Mouse (Mus musculus) heart, embryonic 14.5 days (tissue): Measurements from ENCODE around the gene Sp1. TPM values are rescaled to one million over a fixed set of nuclear protein-coding genes. Genes with fewer than 3 reads are reported as not detected.

Experiments used
- ATAC-seq: fragments of 200-750 bp; cut with Nextera tagmentation; 2 replicates; pipeline ENCODE4 v1.8.0; 2017; ENCODE audit warnings: low read depth, moderate TSS enrichment; ENCODE audit not compliant: insufficient number of reproducible peaks, insufficient read depth, low FRiP score
- H3K27ac ChIP-seq, 2 experiments: fragments of 200-500 bp in 1 of 2; fragments of 300-500 bp in 1 of 2; sonication (generic) in 1 of 2; replicated peaks in 1 of 2; 2 replicates each; pipeline ENCODE4 v1.5.1; 2012 to 2014; ENCODE audit warnings: low read depth in 2 of 2, low read length in 2 of 2, control low read depth in 1 of 2, mild to moderate bottlenecking in 1 of 2, mixed read lengths in 1 of 2; ENCODE audit not compliant: control insufficient read depth in 1 of 2, insufficient read depth in 1 of 2
- H3K27me3 ChIP-seq: fragments of 300-500 bp; sonication (generic); 2 replicates; pipeline ENCODE4 v1.6.1; 2014; ENCODE audit warnings: mild to moderate bottlenecking, low read length, control low read depth; ENCODE audit not compliant: control insufficient read depth, insufficient read depth
- H3K36me3 ChIP-seq: fragments of 300-500 bp; sonication (generic); 2 replicates; pipeline ENCODE4 v1.6.1; 2014; ENCODE audit warnings: mild to moderate bottlenecking, control low read depth, low read length, mixed read lengths; ENCODE audit not compliant: control insufficient read depth, insufficient read depth
- H3K4me1 ChIP-seq, 2 experiments: fragments of 200-500 bp in 1 of 2; fragments of 300-500 bp in 1 of 2; sonication (generic) in 1 of 2; 2 replicates each; pipeline ENCODE4 v1.6.1; 2012 to 2014; ENCODE audit warnings: low read length in 2 of 2, control low read depth in 1 of 2, mixed read lengths in 1 of 2; ENCODE audit not compliant: control insufficient read depth in 2 of 2, insufficient read depth in 2 of 2
- H3K4me2 ChIP-seq: fragments of 300-500 bp; sonication (generic); 2 replicates; pipeline ENCODE4 v1.6.1; 2014; ENCODE audit warnings: mild to moderate bottlenecking, low read length
- H3K4me3 ChIP-seq, 2 experiments: fragments of 200-500 bp in 1 of 2; fragments of 300-500 bp in 1 of 2; sonication (generic) in 1 of 2; 2 replicates each; pipeline ENCODE4 v1.5.1; 2012 to 2014; ENCODE audit warnings: low read length in 2 of 2, mild to moderate bottlenecking in 2 of 2, control low read depth in 1 of 2, low read depth in 1 of 2, moderate library complexity in 1 of 2; ENCODE audit not compliant: control insufficient read depth in 1 of 2, insufficient read depth in 1 of 2
- H3K9ac ChIP-seq: fragments of 300-500 bp; sonication (generic); 2 replicates; pipeline ENCODE4 v1.6.1; 2014; ENCODE audit warnings: mild to moderate bottlenecking, low read length
- H3K9me3 ChIP-seq: fragments of 300-500 bp; sonication (generic); 2 replicates; pipeline ENCODE4 v1.6.1; 2016; ENCODE audit warnings: low read length, control low read depth; ENCODE audit not compliant: control insufficient read depth
- WGBS: fragments of 180-500 bp; shearing (Covaris S2); extraction: QIAGEN DNeasy Blood & Tissue Kit; methylation state at CpG from one replicate; pipeline ENCODE4 v1.1.7; 2014; 5-methylcytosine and 5-hydroxymethylcytosine counted together
- polyA plus RNA-seq: library from polyadenylated mRNA; unstranded; fragments of >200 nt; fragmentation: Nextera tagmentation; extraction: Ambion mirVana; gene quantifications from 2 replicates; pipeline ENCODE4 v1.2.1, GENCODE M21; 2014

Sp1 gene
- 8.0 and 8.2 TPM in 2 replicates for polyA plus RNA-seq

DNA sequence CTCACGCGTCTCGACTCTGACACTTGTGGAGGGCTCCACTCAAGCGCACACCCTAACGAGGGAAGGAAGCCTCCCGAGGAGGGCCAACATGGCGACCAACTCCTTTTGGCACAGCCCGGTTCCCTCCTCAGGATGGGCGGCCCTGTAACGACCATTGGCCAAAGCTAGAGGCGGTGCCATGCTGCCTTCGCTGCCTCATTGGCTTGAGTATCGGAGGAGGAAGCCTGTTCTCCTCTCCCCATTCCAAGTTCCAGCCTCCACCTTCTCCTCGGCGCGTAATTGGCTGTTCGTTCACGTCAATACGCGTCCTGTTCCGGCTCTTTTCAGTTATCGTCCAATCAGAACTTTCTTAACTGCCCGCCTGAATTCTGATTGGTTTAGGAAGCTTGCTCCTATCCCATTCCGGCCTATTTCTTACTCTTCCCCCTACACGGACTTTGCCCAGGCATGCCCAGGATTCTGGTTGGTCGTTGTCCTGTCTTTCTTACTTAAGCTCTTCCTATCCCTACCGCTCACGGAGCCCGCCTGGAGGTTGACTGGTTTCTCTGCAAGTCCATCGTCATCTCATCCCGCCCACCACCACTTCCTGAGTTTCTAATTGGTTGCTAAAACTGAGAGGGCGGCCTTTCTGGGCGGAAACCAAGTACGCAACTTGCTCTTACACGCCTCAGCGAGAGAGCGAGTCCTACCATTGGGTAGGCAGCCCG, at the start of gene Sp1:
Gene Sp1 (plus strand): TSS at position 655 of the 707 bp plus-strand sequence.
- WGBS: under 1% methylated on average over 38 of the region's 38 CpGs
- Histone ChIP-seq H3K4me2 (peak within 1 kb of the TSS; percentile 72), H3K27me3 (no peaks in the 10 kb centered on the region), H3K36me3 (peaks cover 33% of the 10 kb centered on the region), H3K4me3 (peak within 1 kb of the TSS; percentile 62 to 74), H3K9me3 (no peaks in the 10 kb centered on the region), H3K9ac (peak within 1 kb of the TSS; percentile 94), H3K27ac (peak within 1 kb of the TSS; percentile 100), H3K4me1 (peaks cover 0 to 28% of the 10 kb centered on the region in 2 experiments; a peak in 3 of 4 replicates)
- ATAC-seq: peak; percentile 96

DNA sequence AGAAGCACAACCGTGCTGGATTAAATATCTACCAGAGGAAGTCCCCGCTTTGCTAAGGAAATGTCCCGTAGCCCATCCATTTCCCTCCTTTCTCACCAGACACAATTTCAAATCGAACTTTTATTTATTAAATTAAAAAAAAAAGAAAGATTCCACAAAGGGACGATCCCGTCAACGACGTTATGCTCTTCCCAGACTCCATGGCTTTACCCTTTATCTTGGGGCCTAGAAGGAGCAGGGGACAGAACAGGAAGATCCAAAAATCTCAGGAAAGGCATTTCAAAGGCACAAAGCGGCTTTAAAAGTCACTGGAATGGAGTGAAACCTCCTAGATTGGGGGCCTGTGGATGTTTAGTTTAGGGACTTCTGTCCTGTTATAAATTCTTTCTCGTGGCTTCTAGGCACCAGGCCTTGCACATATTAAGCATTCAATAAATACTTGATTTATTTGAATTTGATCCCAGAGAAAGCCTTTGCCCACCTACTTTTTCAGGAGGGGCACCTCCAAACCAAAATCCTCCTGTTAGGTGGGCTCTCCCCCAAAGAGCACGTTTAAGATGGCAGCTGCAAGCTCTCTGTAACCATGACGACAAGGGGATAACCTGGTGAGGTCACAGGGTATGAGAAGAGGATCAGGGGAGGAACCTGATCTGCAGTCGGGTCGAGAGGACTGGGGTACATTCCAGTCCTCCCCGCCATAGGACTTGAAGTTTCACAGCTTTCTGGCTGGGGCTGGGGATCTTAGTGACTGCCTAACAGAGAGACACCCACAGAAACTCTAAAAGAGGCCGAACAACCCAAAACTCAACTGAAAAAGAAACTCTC, 49.2 kb upstream of the Sp1 start:
- H3K4me3 ChIP-seq: peak overlapping the region in 1 of 2 experiments; percentile 49; a peak in 1 of 4 replicates
- no peaks in the 10 kb centered on the region for H3K36me3 ChIP-seq
- H3K27me3 ChIP-seq: peaks cover 44% of the 10 kb centered on the region
- H3K9me3 ChIP-seq: no peaks in the 10 kb centered on the region
- peaks cover 17 to 27% of the 10 kb centered on the region in 2 experiments for H3K4me1 ChIP-seq
- peak overlapping the region; percentile 69 to 75 for H3K27ac ChIP-seq
- 50% methylated on average over 16 of the region's 16 CpGs for WGBS
- ATAC-seq: no peak
- peak overlapping the region; percentile 76; the same call in 1 of the 2 replicates for H3K9ac ChIP-seq
- peak overlapping the region; percentile 99 for H3K4me2 ChIP-seq

DNA sequence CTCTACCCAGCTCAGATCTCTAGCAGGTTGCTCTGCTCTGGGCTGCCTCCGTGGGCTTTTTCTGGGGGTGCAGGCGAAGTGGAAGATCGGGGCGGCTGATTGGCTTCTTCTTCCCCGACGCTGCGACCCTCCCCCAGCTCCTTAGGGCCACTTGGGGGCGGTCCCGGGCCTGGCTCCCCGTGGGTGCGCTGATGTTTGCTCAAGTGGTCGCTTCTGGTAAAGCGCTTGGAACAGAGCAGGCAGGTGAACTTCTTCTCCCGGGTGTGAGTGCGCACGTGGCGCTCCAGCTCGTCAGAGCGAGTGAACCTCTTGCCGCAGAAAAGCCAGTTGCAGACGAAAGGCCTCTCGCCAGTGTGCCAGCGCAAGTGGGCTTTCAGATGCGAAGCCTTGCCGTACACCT, 47.8 kb upstream of the Sp1 start:
- peaks cover 44% of the 10 kb centered on the region for H3K27me3 ChIP-seq
- H3K27ac ChIP-seq: no peak overlapping the region
- peak overlapping the region; percentile 4 to 19; a peak in 2 of 4 replicates for H3K4me3 ChIP-seq
- H3K9ac ChIP-seq: peak overlapping the region; percentile 41; the same call in 1 of the 2 replicates
- H3K36me3 ChIP-seq: no peaks in the 10 kb centered on the region
- H3K4me1 ChIP-seq: peaks cover 24 to 35% of the 10 kb centered on the region in 2 experiments
- no peak for ATAC-seq
- WGBS: 3% methylated on average over 25 of the region's 25 CpGs
- peak overlapping the region; percentile 53 for H3K4me2 ChIP-seq
- H3K9me3 ChIP-seq: no peaks in the 10 kb centered on the region

DNA sequence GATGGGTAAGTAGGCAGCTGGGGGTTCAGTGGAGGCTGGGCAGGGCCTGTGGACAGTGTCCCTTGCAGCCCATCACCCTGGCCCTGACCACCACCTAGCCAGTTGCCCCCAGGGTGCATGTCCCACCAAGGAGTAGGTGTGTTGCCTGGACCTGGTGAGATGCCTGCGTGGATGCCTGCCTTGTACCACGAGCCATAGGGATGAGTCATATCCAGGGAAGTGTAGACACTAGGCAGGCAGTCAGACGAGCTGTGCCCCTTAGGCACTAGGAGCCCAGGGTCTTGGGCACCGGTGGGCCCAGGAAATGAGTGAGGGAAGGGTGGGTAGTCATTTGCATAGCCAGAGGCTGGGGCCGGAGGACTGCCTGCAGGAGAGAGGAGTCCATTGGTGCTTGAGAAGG, 47.1 kb upstream of the Sp1 start:
- no peaks in the 10 kb centered on the region for H3K36me3 ChIP-seq
- peaks cover 44% of the 10 kb centered on the region for H3K27me3 ChIP-seq
- no peak overlapping the region for H3K4me2 ChIP-seq
- H3K9ac ChIP-seq: no peak overlapping the region; the same call in 1 of the 2 replicates
- H3K9me3 ChIP-seq: no peaks in the 10 kb centered on the region
- peaks cover 24 to 35% of the 10 kb centered on the region in 2 experiments for H3K4me1 ChIP-seq
- no peak overlapping the region for H3K27ac ChIP-seq
- no peak overlapping the region for H3K4me3 ChIP-seq
- 15% methylated on average over 5 of the region's 5 CpGs for WGBS
- no peak for ATAC-seq

DNA sequence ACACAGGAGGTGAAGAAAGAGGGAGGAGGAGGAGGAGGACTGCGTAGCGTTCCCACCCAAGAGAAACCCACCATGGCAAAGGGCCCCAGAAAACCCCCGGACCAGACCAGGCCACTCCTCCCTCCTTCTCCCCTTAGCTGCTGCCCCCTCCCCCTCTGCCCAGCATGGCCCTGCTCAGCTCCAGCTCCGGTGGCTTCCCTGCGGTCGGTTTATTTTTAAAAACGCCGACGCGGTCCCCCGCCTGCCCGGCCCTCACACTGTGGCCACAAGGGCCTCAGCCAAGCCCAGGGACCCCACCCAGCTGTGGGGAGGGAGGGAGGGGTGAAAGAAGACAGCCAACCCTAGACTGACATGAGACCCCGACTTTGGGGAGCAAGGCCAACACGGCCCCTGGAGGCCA, 43.3 kb upstream of the Sp1 start:
- peak overlapping the region in 1 of 2 experiments; percentile 13; a peak in 2 of 4 replicates for H3K4me3 ChIP-seq
- no peaks in the 10 kb centered on the region for H3K9me3 ChIP-seq
- H3K27me3 ChIP-seq: peaks cover 36% of the 10 kb centered on the region
- ATAC-seq: no peak
- no peaks in the 10 kb centered on the region for H3K36me3 ChIP-seq
- peak overlapping the region; percentile 58 for H3K4me2 ChIP-seq
- H3K9ac ChIP-seq: peak overlapping the region; percentile 69
- 4% methylated on average over 14 of the region's 14 CpGs for WGBS
- peaks cover 18 to 22% of the 10 kb centered on the region in 2 experiments for H3K4me1 ChIP-seq
- H3K27ac ChIP-seq: no peak overlapping the region; a peak in 1 of 4 replicates

DNA sequence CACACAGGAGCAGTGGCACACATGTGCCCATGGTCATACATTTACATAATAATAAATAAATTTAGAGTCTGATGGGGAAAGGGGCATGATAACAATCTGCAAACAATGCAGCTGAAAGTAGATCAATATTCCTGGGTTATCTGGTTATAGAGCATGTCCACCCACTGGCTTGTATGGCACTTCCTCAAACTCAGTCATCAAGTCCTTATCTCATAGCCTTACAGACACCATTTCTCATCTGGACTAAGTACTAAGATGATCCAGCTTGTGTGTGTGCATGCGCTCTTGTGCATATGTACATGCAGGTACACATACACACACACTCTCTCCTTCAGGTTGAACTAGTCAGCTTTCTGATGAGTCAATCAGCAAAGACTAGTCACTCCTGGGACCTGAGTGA, 41.3 kb upstream of the Sp1 start:
- H3K4me1 ChIP-seq: peaks cover 8 to 12% of the 10 kb centered on the region in 2 experiments
- no peak for ATAC-seq
- H3K4me2 ChIP-seq: no peak overlapping the region
- 92% methylated on average over 1 of the region's 1 CpGs for WGBS
- no peaks in the 10 kb centered on the region for H3K9me3 ChIP-seq
- H3K4me3 ChIP-seq: no peak overlapping the region
- H3K36me3 ChIP-seq: no peaks in the 10 kb centered on the region
- H3K27me3 ChIP-seq: peaks cover 16% of the 10 kb centered on the region; the same call in 1 of the 2 replicates
- H3K9ac ChIP-seq: no peak overlapping the region
- H3K27ac ChIP-seq: no peak overlapping the region

DNA sequence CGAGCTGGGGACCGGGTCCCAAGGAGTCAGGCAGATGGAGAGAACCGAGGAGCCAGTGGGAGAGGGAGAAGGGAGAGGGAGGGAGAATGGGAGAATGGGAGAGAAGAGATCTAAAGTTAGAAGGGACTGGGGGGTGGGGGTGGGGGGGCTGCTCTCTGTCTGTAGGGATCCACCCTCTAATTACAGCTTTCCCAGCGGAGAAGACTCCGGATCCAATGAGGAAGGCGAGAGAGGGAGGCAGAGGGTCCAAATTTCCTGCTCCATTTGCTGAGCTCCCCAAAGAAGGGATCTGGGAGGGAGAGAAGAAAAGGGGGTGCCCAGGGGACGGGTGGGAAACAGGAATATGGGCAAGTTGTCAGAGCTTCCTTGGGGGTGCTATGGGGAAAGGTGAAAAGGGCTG, 39.7 kb upstream of the Sp1 start:
- peak overlapping the region; percentile 7; the same call in 1 of the 2 replicates for H3K9ac ChIP-seq
- 9% methylated on average over 7 of the region's 7 CpGs for WGBS
- H3K4me3 ChIP-seq: peak overlapping the region in 1 of 2 experiments; percentile 11; a peak in 1 of 4 replicates
- H3K27me3 ChIP-seq: peaks cover 13% of the 10 kb centered on the region; the same call in 1 of the 2 replicates
- H3K27ac ChIP-seq: no peak overlapping the region
- no peak for ATAC-seq
- no peaks in the 10 kb centered on the region for H3K9me3 ChIP-seq
- H3K4me1 ChIP-seq: peaks cover 19 to 23% of the 10 kb centered on the region in 2 experiments
- peak overlapping the region; percentile 57 for H3K4me2 ChIP-seq
- no peaks in the 10 kb centered on the region for H3K36me3 ChIP-seq
